In the genomic region with DNA sequence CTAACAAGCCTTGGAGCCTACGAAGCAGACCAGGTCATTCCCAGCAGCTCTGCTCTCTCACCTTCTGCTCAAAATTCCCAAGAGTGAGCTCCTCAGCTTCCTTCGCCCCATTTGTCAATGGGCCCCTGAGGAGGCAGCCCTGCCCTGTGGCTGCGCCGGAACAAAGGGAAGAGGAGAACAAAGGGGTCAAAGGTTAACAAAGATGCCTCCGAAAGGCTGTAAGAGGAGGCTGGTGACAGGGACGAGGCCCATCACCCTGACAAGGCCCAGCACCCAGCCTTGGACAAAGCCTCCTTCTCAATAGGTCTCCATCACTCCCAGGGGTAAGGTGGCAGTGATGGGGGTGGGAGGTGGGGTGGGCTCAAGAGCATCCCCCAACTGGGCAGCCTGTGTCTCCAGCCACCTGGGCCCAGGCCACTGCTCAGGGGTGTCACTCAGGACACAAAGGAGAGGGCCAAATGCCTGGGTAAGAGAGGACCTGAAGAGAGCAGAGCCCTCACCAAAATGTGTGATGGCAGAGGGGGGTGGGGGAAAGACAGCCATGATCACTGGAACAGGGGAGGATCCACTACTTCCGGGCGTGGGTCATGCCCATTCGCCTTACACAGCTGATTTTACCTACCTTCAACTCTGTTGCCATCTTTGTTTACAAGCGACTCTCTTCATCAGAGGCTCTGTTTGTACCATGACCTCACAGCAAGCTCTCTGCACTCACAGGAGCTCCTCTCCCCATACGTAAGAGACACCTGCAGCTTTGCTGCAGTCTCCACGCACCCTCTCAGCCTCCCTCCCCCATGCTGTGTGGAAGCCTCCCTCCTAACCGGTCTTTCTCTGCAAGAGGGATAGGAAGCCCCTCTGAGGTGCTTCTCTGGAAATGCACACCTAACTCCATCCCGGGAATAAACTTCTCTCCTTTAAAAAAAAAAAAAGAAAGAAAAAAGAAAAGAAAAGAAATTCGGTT, we compare ENCODE assay signal across 8 mouse cellular contexts. TPM values are rescaled to one million over a fixed set of nuclear protein-coding genes. Genes with fewer than 3 reads are reported as not detected.
A peak's percentile ranks its signal among the peaks of the same experiment; 100 is the strongest.
DNase-seq lines count a peak whose midpoint lies in the region; ATAC-seq lines count a peak whose summit lies in the region.

No protein-coding gene starts in this region.

- peaks cover 39% of the 10 kb centered on the region for H3K27me3 ChIP-seq in forebrain, embryonic 10.5 days (ENCODE audit: poor library complexity, severe bottlenecking)
- no peaks in the 10 kb centered on the region for H3K27me3 ChIP-seq in forebrain, embryonic 16.5 days (replicated peaks; ENCODE audit: control insufficient read depth, insufficient read depth, low read length)
- no peaks in the 10 kb centered on the region for H3K27me3 ChIP-seq in lung, embryonic 15.5 days
- H3K27me3 ChIP-seq in limb, embryonic 10.5 days (ENCODE audit: low read depth, poor library complexity, severe bottlenecking), result no peaks in the 10 kb centered on the region
- no peaks in the 10 kb centered on the region for H3K27me3 ChIP-seq in stomach, embryonic 15.5 days (replicated peaks)

- 9% methylated on average over 15 of the region's 15 CpGs for WGBS in forebrain, embryonic 10.5 days
- WGBS in forebrain, embryonic 16.5 days, result 29% methylated on average over 15 of the region's 15 CpGs
- WGBS in lung, embryonic 15.5 days, result 52% methylated on average over 15 of the region's 15 CpGs
- WGBS in limb, embryonic 10.5 days, result 11% methylated on average over 15 of the region's 15 CpGs
- WGBS in stomach, embryonic 15.5 days, result 52% methylated on average over 15 of the region's 15 CpGs

- H3K27ac ChIP-seq in forebrain, embryonic 10.5 days, result peak overlapping the region; percentile 77
- no peak overlapping the region for H3K27ac ChIP-seq in forebrain, embryonic 16.5 days (ENCODE audit: low read length)
- 0 out of 2 replicates have a peak overlapping the region, but pooled peaks have one; percentile 31 for H3K27ac ChIP-seq in lung, embryonic 15.5 days
- peak overlapping the region; percentile 53 for H3K27ac ChIP-seq in limb, embryonic 10.5 days
- peak overlapping the region; percentile 52; the same call in 1 of the 2 replicates for H3K27ac ChIP-seq in stomach, embryonic 15.5 days

- peak; percentile 22 for DNase-seq in forebrain, embryonic 10.5 days (ENCODE audit: extremely low spot score, low spot score)
- no peak for DNase-seq in lung, postnatal 25 days (ENCODE audit: low spot score)
- DNase-seq in limb, embryonic 10.5 days (ENCODE audit: low spot score), result peak; percentile 29
- no peak for DNase-seq in gastrocnemius, postnatal 14 days

- H3K36me3 ChIP-seq in forebrain, embryonic 10.5 days (replicated peaks), result peaks cover 3% of the 10 kb centered on the region; the same call in 1 of the 2 replicates
- H3K36me3 ChIP-seq in forebrain, embryonic 16.5 days (ENCODE audit: control insufficient read depth, insufficient read depth), result no peaks in the 10 kb centered on the region
- H3K36me3 ChIP-seq in lung, embryonic 15.5 days, result no peaks in the 10 kb centered on the region
- peaks cover 8% of the 10 kb centered on the region for H3K36me3 ChIP-seq in limb, embryonic 10.5 days
- no peaks in the 10 kb centered on the region for H3K36me3 ChIP-seq in stomach, embryonic 15.5 days

- no peak overlapping the region; the same call in 1 of the 2 replicates for H3K4me2 ChIP-seq in forebrain, embryonic 16.5 days (ENCODE audit: low read length)
- no peak overlapping the region for H3K4me2 ChIP-seq in lung, embryonic 15.5 days
- no peak overlapping the region for H3K4me2 ChIP-seq in stomach, embryonic 15.5 days

- H3K9ac ChIP-seq in forebrain, embryonic 16.5 days (replicated peaks; ENCODE audit: low read depth, low read length), result no peak overlapping the region
- H3K9ac ChIP-seq in lung, embryonic 15.5 days, result no peak overlapping the region
- no peak overlapping the region for H3K9ac ChIP-seq in stomach, embryonic 15.5 days

- H3K4me3 ChIP-seq in forebrain, embryonic 10.5 days, result peak overlapping the region; percentile 18; the same call in 1 of the 2 replicates
- no peak overlapping the region for H3K4me3 ChIP-seq in forebrain, embryonic 16.5 days (replicated peaks; ENCODE audit: low read length)
- H3K4me3 ChIP-seq in lung, embryonic 15.5 days, result no peak overlapping the region
- no peak overlapping the region for H3K4me3 ChIP-seq in limb, embryonic 10.5 days
- H3K4me3 ChIP-seq in stomach, embryonic 15.5 days (replicated peaks), result no peak overlapping the region

- H3K9me3 ChIP-seq in forebrain, embryonic 10.5 days, result no peaks in the 10 kb centered on the region
- H3K9me3 ChIP-seq in forebrain, embryonic 16.5 days (ENCODE audit: control insufficient read depth, low read length), result no peaks in the 10 kb centered on the region
- no peaks in the 10 kb centered on the region for H3K9me3 ChIP-seq in lung, embryonic 15.5 days
- no peaks in the 10 kb centered on the region for H3K9me3 ChIP-seq in limb, embryonic 10.5 days (replicated peaks)
- no peaks in the 10 kb centered on the region for H3K9me3 ChIP-seq in stomach, embryonic 15.5 days

- ATAC-seq in forebrain, embryonic 16.5 days, result no peak
- no peak for ATAC-seq in lung, embryonic 15.5 days (ENCODE audit: borderline replicate concordance, extremely low read depth, low FRiP score, low TSS enrichment)
- ATAC-seq in stomach, embryonic 15.5 days (ENCODE audit: insufficient read depth, low FRiP score, low read depth), result no peak
- ATAC-seq in megakaryocyte, adult 5-6 weeks (ENCODE audit: poor library complexity, severe bottlenecking), result no peak

- intact Hi-C loops in gastrocnemius, postnatal 14 days (cut with DNase I; ENCODE audit: low total_unique reads), result no loop called here

- peaks cover 94% of the 10 kb centered on the region for H3K4me1 ChIP-seq in forebrain, embryonic 10.5 days
- H3K4me1 ChIP-seq in forebrain, embryonic 16.5 days (replicated peaks; ENCODE audit: control insufficient read depth, insufficient read depth, low read length), result peaks cover 42% of the 10 kb centered on the region
- H3K4me1 ChIP-seq in lung, embryonic 15.5 days, result peaks cover 72% of the 10 kb centered on the region
- peaks cover 90% of the 10 kb centered on the region for H3K4me1 ChIP-seq in limb, embryonic 10.5 days
- peaks cover 68% of the 10 kb centered on the region for H3K4me1 ChIP-seq in stomach, embryonic 15.5 days

RNA-seq across cellular contexts. Expression of gene Ror2, which starts 51.8 kb away (rescaled TPM):
- 17.1 and 18.1 TPM in 2 replicates for polyA plus RNA-seq in forebrain, embryonic 10.5 days (2016; fragmentation: Nextera tagmentation; extraction: Ambion mirVana)
- polyA plus RNA-seq in forebrain, embryonic 16.5 days (2015; fragmentation: Nextera tagmentation; extraction: Ambion mirVana), result 3.0 and 3.6 TPM in 2 replicates
- 17.1 and 17.6 TPM in 2 replicates for polyA plus RNA-seq in lung, embryonic 15.5 days (2015; fragmentation: Nextera tagmentation; extraction: Ambion mirVana)
- polyA plus RNA-seq in limb, embryonic 10.5 days (2016; fragmentation: Nextera tagmentation; extraction: Ambion mirVana), result 37.9 and 40.1 TPM in 2 replicates
- polyA plus RNA-seq in stomach, embryonic 15.5 days (2015; fragmentation: Nextera tagmentation; extraction: Ambion mirVana), result 17.4 and 20.9 TPM in 2 replicates
- total RNA-seq in gastrocnemius, postnatal 14 days (2021), result 1 to 10 TPM; 2.4 to 2.5 TPM
- total RNA-seq in megakaryocyte, adult 5-6 weeks (2015), result not detected in 2 replicates
- not detected in 2 replicates for total RNA-seq in megakaryocyte, adult 5-6 weeks (2017)

Comparison
In these comparisons a context has a peak if more than half of its experiments do, and no peak if none do; other contexts are left out.
1. DNase-seq: peak in forebrain, embryonic 10.5 days (single experiment) and limb, embryonic 10.5 days (single experiment); none in lung, postnatal 25 days (single experiment) and gastrocnemius, postnatal 14 days (single experiment).